Mouse (Mus musculus) liver, adult 2 months (tissue): ENCODE data around the gene Dcaf10.

Source experiments
- CTCF ChIP-seq: fragments of 200-500 bp; IDR thresholded peaks from 2 replicates; pipeline ENCODE4 v1.5.1; 2011; ENCODE audit warnings: low read depth, low read length, control low read depth
- POLR2A ChIP-seq: fragments of 200-500 bp; IDR thresholded peaks from 2 replicates; pipeline ENCODE4 v1.6.1; 2011; ENCODE audit warnings: low read length, control low read depth; ENCODE audit not compliant: insufficient read depth; ENCODE audit errors: extremely low read depth

DNA sequence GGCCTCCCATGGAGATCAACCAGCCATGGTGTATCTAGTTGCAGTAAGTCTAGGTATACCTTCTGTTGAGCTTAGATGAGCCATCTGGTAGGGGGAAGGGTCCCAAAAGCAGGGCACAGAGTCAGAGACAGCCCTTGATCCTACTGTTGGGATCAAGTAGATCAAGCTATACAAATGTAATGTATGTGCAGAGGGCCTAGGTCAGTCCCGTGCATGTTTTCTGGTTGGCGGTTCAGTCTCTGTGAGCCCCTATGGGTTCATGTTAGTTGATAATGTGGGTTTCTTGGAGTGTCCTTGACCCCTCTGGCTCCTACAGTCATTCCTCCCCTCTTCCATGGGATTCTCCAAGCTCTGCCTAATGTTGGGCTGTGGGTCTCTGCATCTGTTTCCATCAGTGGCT is 30.8 kb upstream of the Dcaf10 start:
- TF ChIP-seq CTCF (no peak), POLR2A (no peak)
